Mouse (Mus musculus): ENCODE data around the gene Synrg.

- TF ChIP-seq CTCF (conservative IDR thresholded peaks at IDR 0.05; ENCODE audit: insufficient read depth, insufficient read length, low read depth, low read length) (no peak), POLR2A (IDR thresholded peaks at IDR 0.05; ENCODE audit: low read depth, low read length) (peak; percentile 33)
Observed at GRCm38 (mm10) chr11:83941950-83942840, 22.0 kb upstream of the Synrg start, which contains the start of gene Ddx52.

All from kidney, adult 2 months (tissue).